Mouse (Mus musculus) cerebellum, adult 2 months (tissue): ENCODE measurements around the gene Iqgap2. TPM values are rescaled to one million over a fixed set of nuclear protein-coding genes. Genes with fewer than 3 reads are reported as not detected.

Experiments used
- DNase-seq, 2 experiments: peaks; one replicate each; pipeline ENCODE4 v3.0.0; 2021
- H3K27ac ChIP-seq: fragments of 200-500 bp; 2 replicates; pipeline ENCODE4 v1.5.1; 2012; ENCODE audit warnings: low read length, control low read depth, inconsistent platforms; ENCODE audit not compliant: insufficient read depth
- H3K27me3 ChIP-seq: fragments of 200-500 bp; 2 replicates; pipeline ENCODE4 v1.6.1; 2012; ENCODE audit warnings: inconsistent platforms, mild to moderate bottlenecking, low read length, moderate library complexity; ENCODE audit not compliant: control insufficient read depth, insufficient read depth
- H3K4me1 ChIP-seq: fragments of 200-500 bp; 2 replicates; pipeline ENCODE4 v1.6.1; 2011; ENCODE audit warnings: low read length; ENCODE audit not compliant: control insufficient read depth, insufficient read depth
- H3K4me3 ChIP-seq: fragments of 200-500 bp; replicated peaks from 2 replicates; pipeline ENCODE3; 2011; ENCODE audit warnings: mild to moderate bottlenecking, low read depth, low read length, control low read depth; ENCODE audit not compliant: insufficient read depth
- CTCF ChIP-seq: fragments of 200-500 bp; IDR thresholded peaks from 2 replicates; pipeline ENCODE4 v1.5.1; 2011; ENCODE audit warnings: low read depth, mild to moderate bottlenecking, control low read depth, low read length, moderate library complexity, borderline replicate concordance; ENCODE audit not compliant: insufficient read depth
- POLR2A ChIP-seq: fragments of 200-500 bp; IDR thresholded peaks from 2 replicates; pipeline ENCODE4 v1.6.1; 2011; ENCODE audit warnings: low read length, control low read depth, borderline replicate concordance; ENCODE audit not compliant: insufficient read depth
- WGBS: fragments of 180-500 bp; shearing (Covaris S2); methylation state at CpG from one replicate; pipeline ENCODE4 v1.1.7; 2018; 5-methylcytosine and 5-hydroxymethylcytosine counted together
- polyA plus RNA-seq: library from polyadenylated mRNA; depleted of rRNA; stranded (reverse); fragments of >200 nt; gene quantifications from 2 replicates; pipeline ENCODE4 v1.2.3, GENCODE M21; 2012

Iqgap2 gene
- polyA plus RNA-seq, 1 experiment, result 1.3 TPM

GRCm38 (mm10) chr13:95910270-95910669, 18.5 kb upstream of the Iqgap2 start:
- DNase-seq, result peak; percentile 16 to 20
- Histone ChIP-seq H3K27ac (no peak overlapping the region), H3K4me1 (peaks cover 20% of the 10 kb centered on the region), H3K27me3 (no peaks in the 10 kb centered on the region), H3K4me3 (no peak overlapping the region)
- 77% methylated on average over 9 of the region's 9 CpGs for WGBS
- TF ChIP-seq CTCF (no peak), POLR2A (no peak)

GRCm38 (mm10) chr13:95909244-95909643, 17.5 kb upstream of the Iqgap2 start:
- H3K27ac ChIP-seq, result no peak overlapping the region
- no peak for TF ChIP-seq CTCF
- no peak for TF ChIP-seq POLR2A
- peaks cover 20% of the 10 kb centered on the region for H3K4me1 ChIP-seq
- no peak overlapping the region for H3K4me3 ChIP-seq
- no peaks in the 10 kb centered on the region for H3K27me3 ChIP-seq
- no peak for DNase-seq
- WGBS, result 94% methylated on average over 2 of the region's 2 CpGs

- TF ChIP-seq CTCF, result no peak
- no peak for TF ChIP-seq POLR2A
- no peaks in the 10 kb centered on the region for H3K27me3 ChIP-seq
- no peak for DNase-seq
- H3K4me3 ChIP-seq, result no peak overlapping the region
- no peak overlapping the region for H3K27ac ChIP-seq
- WGBS, result 98% methylated on average over 3 of the region's 3 CpGs
- no peaks in the 10 kb centered on the region for H3K4me1 ChIP-seq
Measured at GRCm38 (mm10) chr13:95902696-95903095, 11.0 kb upstream of the Iqgap2 start.

- no peak for DNase-seq
- H3K4me3 ChIP-seq, result no peak overlapping the region
- 92% methylated on average over 1 of the region's 1 CpGs for WGBS
- TF ChIP-seq CTCF, result no peak
- TF ChIP-seq POLR2A, result no peak
- H3K27me3 ChIP-seq, result no peaks in the 10 kb centered on the region
- no peaks in the 10 kb centered on the region for H3K4me1 ChIP-seq
- H3K27ac ChIP-seq, result no peak overlapping the region
Measured at GRCm38 (mm10) chr13:95899885-95900650, 8.3 kb upstream of the Iqgap2 start.

DNA sequence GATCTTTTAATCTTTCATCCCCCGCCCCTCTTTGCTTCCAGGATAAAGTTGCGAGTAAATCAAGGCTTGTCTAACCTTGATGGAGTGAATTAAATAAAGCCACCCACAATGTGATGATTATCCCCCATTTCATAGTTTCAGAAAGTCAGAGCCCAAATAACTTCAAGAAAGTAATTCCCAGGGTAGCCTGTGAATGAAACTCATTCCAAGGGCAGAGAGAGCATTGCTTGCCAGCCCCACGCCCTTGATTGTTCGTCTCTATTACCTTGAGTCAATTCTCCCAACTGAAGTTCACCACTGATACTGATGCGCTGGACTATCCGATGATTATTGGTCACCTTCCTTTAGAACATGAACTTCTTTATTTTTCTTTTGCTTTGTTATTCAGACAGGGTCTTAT, 4.8 kb upstream of the Iqgap2 start:
- no peak for DNase-seq
- H3K27ac ChIP-seq, result no peak overlapping the region
- WGBS, result 87% methylated on average over 6 of the region's 6 CpGs
- no peaks in the 10 kb centered on the region for H3K27me3 ChIP-seq
- TF ChIP-seq CTCF (no peak), POLR2A (no peak)
- no peak overlapping the region for H3K4me3 ChIP-seq
- no peaks in the 10 kb centered on the region for H3K4me1 ChIP-seq

- Histone ChIP-seq H3K27ac (no peak overlapping the region), H3K27me3 (no peaks in the 10 kb centered on the region), H3K4me3 (no peak overlapping the region), H3K4me1 (no peaks in the 10 kb centered on the region)
- TF ChIP-seq POLR2A (no peak), CTCF (no peak)
- no peak for DNase-seq
- 97% methylated on average over 4 of the region's 4 CpGs for WGBS
Measured at GRCm38 (mm10) chr13:95893166-95893565, 1.4 kb upstream of the Iqgap2 start.

DNA sequence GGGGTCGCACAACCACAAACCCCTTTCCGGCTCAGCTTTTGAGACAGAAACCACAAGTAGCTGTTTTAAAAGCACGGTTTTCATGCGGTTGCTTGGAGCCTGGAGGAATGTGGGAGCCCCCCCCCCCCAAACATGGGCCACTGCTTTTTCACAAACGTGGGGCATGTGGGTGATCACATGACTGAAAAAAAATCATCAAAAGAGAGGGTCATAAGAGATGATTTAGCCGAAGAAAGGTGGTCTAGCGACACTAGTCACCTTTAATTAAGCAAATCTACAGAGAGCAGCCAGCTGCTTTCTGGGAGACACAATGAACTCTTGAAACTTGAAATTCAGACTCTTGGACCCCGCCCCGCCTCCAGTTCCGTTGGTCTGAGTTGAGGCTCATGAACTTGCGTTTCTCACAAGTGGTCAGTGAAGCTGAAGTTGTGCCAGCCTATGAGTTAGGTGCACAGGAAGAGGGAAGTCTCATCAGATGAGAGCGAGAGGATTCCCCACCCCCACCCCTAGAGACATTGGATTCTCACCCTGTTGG, 956 bp upstream of the Iqgap2 start:
- Histone ChIP-seq H3K27ac (no peak overlapping the region), H3K4me1 (no peaks in the 10 kb centered on the region), H3K4me3 (peak overlapping the region; percentile 57), H3K27me3 (no peaks in the 10 kb centered on the region)
- 47% methylated on average over 12 of the region's 12 CpGs for WGBS
- DNase-seq, result no peak
- TF ChIP-seq POLR2A (no peak), CTCF (no peak)
